Mouse (Mus musculus): ENCODE measurements around the gene Ap5s1. TPM values are rescaled to one million over a fixed set of nuclear protein-coding genes. Genes with fewer than 3 reads are reported as not detected.
A peak's percentile ranks its signal among the peaks of the same experiment; 100 is the strongest.

Gene Ap5s1
- total RNA-seq (2017), result 5.0 and 8.6 TPM in 2 replicates

GRCm38 (mm10) chr2:131206778-131207177, at the start of gene Ap5s1:
TSS of gene Ap5s1 (plus strand) at chr2:131207078.
- no peak for ATAC-seq (replicated peaks in 1 of 2; ENCODE audit: insufficient read depth in 1 of 2, low FRiP score in 2 of 2, low TSS enrichment in 1 of 2, low read depth in 1 of 2, poor library complexity in 2 of 2, severe bottlenecking in 2 of 2)

GRCm38 (mm10) chr2:131159491-131159910, 47.4 kb upstream of the Ap5s1 start:
- ATAC-seq (replicated peaks in 1 of 2; ENCODE audit: insufficient read depth in 1 of 2, low FRiP score in 2 of 2, low TSS enrichment in 1 of 2, low read depth in 1 of 2, poor library complexity in 2 of 2, severe bottlenecking in 2 of 2), result no peak; a peak in 1 of 4 replicates

DNA sequence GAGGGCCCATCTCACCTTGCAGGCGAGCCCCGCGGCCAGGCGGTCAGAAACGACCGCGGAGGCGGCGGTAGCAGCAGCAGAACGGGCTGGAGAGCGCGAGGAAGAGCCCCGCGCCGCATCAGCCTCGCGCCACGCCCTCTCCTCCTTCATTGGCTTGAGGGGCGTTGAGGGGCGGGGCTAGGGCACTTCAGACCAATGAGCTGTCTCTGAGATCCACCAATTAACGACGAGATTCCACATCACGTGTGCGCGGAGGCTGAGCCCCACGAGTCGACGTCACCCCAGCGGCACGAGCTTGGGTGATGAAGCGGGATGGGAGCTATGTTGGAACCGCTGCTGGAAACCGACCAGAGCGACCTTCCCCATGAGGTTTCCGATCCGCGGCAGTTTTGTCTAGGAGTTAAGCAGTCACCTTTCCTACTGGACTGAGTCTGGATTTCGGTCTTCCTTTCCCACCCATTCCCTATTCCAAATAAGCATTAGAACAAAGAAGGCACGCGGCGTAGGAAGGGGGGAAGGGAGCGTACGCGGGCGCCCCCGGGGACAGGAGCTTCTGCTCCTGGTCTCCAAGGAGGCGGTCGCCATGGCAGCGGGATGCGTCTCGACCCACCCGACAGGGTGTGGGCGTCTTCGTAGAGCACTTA, 46.8 kb upstream of the Ap5s1 start, which contains the start of gene 1700037H04Rik:
Gene 1700037H04Rik, minus strand, starts transcription at position 144 of the 644 bp plus-strand sequence.
- peak; percentile 51 to 97 for ATAC-seq (replicated peaks in 1 of 2; ENCODE audit: insufficient read depth in 1 of 2, low FRiP score in 2 of 2, low TSS enrichment in 1 of 2, low read depth in 1 of 2, poor library complexity in 2 of 2, severe bottlenecking in 2 of 2)

DNA sequence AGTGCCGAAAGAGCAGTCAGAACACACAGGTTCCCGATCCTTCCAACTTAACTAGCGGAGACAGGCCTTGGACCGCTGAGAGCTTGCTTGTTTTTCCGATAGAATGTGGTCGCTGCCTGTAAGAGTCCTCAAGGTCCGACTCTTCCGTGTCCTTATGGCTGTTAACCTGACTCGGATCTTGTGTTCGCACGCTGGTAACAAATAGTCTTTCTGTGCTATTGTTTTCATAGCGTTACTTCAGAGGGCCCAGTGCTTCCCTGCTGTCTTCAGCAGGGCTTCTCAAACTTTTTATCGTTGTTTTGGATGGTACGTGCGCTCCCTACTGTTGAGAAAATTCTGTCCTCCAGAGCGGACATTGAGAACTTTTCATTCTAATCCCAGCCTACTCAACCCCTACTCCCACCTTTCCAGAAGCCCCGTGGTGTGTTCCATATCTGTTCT, 46.2 kb upstream of the Ap5s1 start:
- no peak for ATAC-seq (replicated peaks in 1 of 2; ENCODE audit: insufficient read depth in 1 of 2, low FRiP score in 2 of 2, low TSS enrichment in 1 of 2, low read depth in 1 of 2, poor library complexity in 2 of 2, severe bottlenecking in 2 of 2)

DNA sequence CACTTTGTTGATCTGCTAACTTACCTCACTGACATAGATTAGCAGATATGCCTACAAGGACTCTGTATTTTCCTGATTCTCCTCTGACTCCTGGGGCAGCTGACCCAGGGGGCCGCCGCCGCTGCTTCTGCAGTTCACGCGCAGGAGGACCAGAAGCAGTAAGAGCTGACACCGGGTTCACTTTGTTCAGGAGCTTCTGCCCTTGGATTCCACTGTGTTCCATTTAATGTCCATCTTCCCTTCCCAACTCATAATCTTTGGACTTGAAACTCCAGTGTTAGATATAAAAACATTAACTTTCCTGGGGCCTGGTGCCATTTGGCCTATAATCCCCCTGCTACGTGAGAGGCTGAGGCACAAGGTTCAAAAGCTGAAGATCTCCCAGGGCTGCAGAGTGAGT, 43.0 kb upstream of the Ap5s1 start:
- ATAC-seq (replicated peaks in 1 of 2; ENCODE audit: insufficient read depth in 1 of 2, low FRiP score in 2 of 2, low TSS enrichment in 1 of 2, low read depth in 1 of 2, poor library complexity in 2 of 2, severe bottlenecking in 2 of 2), result no peak

DNA sequence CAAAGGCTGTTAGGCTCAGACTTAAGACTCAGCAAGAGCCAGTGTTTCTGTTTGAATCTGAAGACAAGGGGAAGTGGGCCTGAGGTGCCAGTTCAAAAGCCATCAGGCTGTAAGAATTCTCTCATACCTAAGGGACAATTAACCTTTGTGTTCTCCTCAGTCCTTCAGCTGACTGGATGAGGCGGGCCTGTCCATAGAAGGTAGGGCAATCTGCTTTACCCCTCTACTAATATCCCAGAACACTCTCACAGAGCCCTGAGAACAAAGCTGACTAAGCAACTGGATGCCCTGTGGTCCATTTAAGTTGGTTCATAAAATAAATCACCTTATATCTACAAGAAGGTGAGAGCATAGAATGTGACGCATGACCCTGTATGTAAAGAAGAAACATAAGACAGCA, 40.7 kb upstream of the Ap5s1 start:
- ATAC-seq (replicated peaks in 1 of 2; ENCODE audit: insufficient read depth in 1 of 2, low FRiP score in 2 of 2, low TSS enrichment in 1 of 2, low read depth in 1 of 2, poor library complexity in 2 of 2, severe bottlenecking in 2 of 2), result no peak

GRCm38 (mm10) chr2:131167984-131168383, 38.9 kb upstream of the Ap5s1 start:
- no peak for ATAC-seq (replicated peaks in 1 of 2; ENCODE audit: insufficient read depth in 1 of 2, low FRiP score in 2 of 2, low TSS enrichment in 1 of 2, low read depth in 1 of 2, poor library complexity in 2 of 2, severe bottlenecking in 2 of 2)

DNA sequence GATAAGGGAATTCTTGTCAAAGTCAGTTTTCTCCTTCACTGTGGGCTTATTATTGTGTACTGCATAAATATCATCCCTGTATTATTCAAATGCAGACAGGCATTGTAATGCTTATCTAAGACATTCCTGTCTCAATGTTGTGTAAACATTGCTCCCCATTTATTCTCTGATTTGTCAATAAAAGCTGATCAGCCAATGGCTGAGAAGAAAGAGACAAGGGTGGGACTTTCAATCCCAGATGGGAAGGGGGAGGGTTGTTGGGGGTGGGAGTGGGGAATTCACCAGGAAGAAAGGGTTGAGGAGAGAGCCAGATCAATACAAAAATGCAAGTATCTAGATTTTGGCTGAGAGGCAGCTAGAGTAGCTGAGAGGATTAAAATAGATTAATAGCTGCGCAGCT, 38.0 kb upstream of the Ap5s1 start:
- no peak for ATAC-seq (replicated peaks in 1 of 2; ENCODE audit: insufficient read depth in 1 of 2, low FRiP score in 2 of 2, low TSS enrichment in 1 of 2, low read depth in 1 of 2, poor library complexity in 2 of 2, severe bottlenecking in 2 of 2)

DNA sequence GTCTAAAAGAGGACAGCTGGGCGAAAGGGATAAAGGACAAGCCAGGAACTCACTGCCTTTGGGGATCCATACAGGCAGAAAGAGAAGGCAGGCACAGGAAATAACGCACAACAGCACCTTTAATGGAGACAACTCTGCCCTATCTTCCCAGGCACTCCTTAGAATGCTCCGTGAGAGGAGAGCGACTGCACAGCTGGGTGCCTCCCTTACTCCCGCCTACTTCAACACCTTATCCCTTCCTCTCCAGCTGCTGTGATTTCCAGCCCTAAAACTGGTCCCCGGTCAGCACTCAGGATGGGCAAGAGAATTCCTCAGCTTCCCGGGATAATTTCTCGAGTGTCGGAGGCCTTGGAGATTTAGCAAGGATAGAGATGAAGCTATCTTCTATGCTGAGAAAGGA, 35.9 kb upstream of the Ap5s1 start:
- ATAC-seq (replicated peaks in 1 of 2; ENCODE audit: insufficient read depth in 1 of 2, low FRiP score in 2 of 2, low TSS enrichment in 1 of 2, low read depth in 1 of 2, poor library complexity in 2 of 2, severe bottlenecking in 2 of 2), result no peak

DNA sequence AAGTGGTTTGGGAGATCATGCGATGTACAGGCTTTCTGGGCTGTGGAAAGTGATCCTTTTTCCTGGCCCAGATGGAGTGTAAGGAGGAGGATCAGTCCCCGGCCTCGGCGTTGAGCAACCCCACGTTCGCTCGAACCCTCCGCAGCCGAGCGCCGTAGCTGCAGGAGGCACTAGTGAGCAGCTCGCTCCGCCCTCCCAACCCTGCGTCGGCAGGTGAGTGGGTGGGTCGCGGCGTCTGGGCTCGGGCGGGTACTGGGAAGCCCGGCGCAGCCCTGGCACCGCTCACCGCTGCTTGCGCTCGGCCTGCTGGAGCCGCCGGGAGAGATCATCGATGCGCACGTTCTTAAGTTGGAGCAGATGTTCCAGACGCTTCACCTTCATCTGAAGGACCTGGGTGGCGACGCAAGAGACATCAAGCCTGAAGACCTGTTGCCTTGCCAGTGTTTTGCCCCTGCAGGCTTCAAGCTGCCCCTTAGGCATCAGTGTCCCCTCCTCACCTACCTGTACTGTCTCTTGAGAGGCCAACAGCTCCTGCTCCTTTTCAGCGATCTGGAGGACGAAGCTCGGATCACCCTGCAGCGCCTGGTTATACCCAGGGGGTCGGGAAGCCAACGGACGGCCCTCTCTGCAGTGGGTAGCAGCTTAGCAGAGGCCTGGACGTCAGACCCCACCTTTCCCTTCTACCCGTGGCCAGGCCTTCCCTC, 35.3 kb upstream of the Ap5s1 start:
- peak in 1 of 2 experiments; percentile 31; a peak in 1 of 4 replicates for ATAC-seq (replicated peaks in 1 of 2; ENCODE audit: insufficient read depth in 1 of 2, low FRiP score in 2 of 2, low TSS enrichment in 1 of 2, low read depth in 1 of 2, poor library complexity in 2 of 2, severe bottlenecking in 2 of 2)

DNA sequence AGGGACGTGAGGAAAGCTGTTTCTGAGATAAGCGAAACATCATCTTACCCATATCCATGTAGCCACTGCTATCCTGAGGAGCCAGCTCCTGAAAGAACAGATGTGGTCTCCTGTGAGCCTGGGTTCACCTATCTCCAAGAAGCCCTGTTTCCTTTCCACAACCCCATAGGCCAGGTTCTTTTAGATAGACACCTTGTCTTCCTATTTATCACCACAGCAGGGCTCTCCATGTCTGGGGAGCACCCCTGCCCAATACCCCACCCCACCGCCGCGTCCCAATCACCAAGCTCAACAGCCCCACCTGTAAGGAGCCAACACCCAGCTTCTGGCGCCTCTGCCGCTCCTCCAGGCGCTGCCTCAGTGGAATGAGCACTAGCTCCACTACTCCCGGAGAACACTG, 34.6 kb upstream of the Ap5s1 start:
- no peak for ATAC-seq (replicated peaks in 1 of 2; ENCODE audit: insufficient read depth in 1 of 2, low FRiP score in 2 of 2, low TSS enrichment in 1 of 2, low read depth in 1 of 2, poor library complexity in 2 of 2, severe bottlenecking in 2 of 2)

DNA sequence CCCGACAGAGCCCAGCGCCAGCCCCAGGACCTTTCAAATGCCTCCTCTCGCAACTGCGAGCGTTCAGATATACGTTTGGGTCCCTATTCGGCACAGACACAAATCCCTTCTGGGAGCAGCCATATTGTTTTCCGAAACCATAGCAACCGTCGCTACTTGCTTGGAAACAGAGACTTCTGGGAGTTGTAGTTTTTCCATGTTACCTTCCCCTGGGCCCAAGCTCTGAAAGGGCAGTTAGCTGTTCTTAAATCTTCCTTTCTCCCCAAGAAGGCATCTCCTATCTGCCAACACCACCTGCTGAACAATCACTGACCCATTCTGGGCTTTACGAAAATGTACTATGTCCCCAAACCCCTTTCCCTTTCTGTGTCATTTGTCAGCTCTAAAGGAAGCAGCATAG, 32.2 kb upstream of the Ap5s1 start:
- peak; percentile 61 to 63 for ATAC-seq (replicated peaks in 1 of 2; ENCODE audit: insufficient read depth in 1 of 2, low FRiP score in 2 of 2, low TSS enrichment in 1 of 2, low read depth in 1 of 2, poor library complexity in 2 of 2, severe bottlenecking in 2 of 2)

DNA sequence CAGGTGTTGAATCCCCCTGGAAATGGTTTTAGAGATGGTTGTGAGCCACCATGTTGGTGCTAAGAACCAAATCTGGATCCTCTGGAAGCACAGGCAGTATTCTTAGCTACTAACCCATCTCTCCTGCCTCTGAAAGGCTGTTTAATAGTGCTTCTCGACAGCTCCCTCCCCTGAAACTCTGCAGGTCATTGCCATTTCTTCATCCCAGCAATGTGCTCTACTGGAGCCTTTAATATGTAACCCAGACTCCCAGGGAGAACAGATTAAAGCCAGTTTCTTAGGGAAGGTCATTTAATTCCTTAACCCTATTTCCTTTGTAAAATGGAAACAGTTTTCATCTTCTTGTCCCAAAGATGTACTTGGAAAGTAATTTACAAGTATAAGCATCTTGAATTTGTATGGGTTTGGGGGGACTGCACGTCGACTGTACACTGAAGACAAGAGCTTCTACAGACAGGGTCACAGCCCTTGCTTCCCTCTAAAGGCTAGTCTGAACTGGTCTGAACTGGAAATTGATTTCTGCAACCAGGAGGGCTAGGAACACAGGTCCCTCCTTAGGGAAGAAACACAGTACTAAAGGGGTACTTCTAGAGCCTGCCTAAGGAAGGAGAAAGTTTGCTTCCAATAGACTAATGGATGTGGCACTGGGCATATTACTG, 31.5 kb upstream of the Ap5s1 start:
- no peak for ATAC-seq (replicated peaks in 1 of 2; ENCODE audit: insufficient read depth in 1 of 2, low FRiP score in 2 of 2, low TSS enrichment in 1 of 2, low read depth in 1 of 2, poor library complexity in 2 of 2, severe bottlenecking in 2 of 2)

GRCm38 (mm10) chr2:131175945-131176309, 31.0 kb upstream of the Ap5s1 start:
- ATAC-seq (replicated peaks in 1 of 2; ENCODE audit: insufficient read depth in 1 of 2, low FRiP score in 2 of 2, low TSS enrichment in 1 of 2, low read depth in 1 of 2, poor library complexity in 2 of 2, severe bottlenecking in 2 of 2), result no peak

GRCm38 (mm10) chr2:131176491-131176890, 30.4 kb upstream of the Ap5s1 start:
- no peak for ATAC-seq (replicated peaks in 1 of 2; ENCODE audit: insufficient read depth in 1 of 2, low FRiP score in 2 of 2, low TSS enrichment in 1 of 2, low read depth in 1 of 2, poor library complexity in 2 of 2, severe bottlenecking in 2 of 2)

GRCm38 (mm10) chr2:131177932-131178331, 28.9 kb upstream of the Ap5s1 start:
- no peak for ATAC-seq (replicated peaks in 1 of 2; ENCODE audit: insufficient read depth in 1 of 2, low FRiP score in 2 of 2, low TSS enrichment in 1 of 2, low read depth in 1 of 2, poor library complexity in 2 of 2, severe bottlenecking in 2 of 2)

GRCm38 (mm10) chr2:131178828-131179245, 28.0 kb upstream of the Ap5s1 start:
- ATAC-seq (replicated peaks in 1 of 2; ENCODE audit: insufficient read depth in 1 of 2, low FRiP score in 2 of 2, low TSS enrichment in 1 of 2, low read depth in 1 of 2, poor library complexity in 2 of 2, severe bottlenecking in 2 of 2), result 0 out of 4 replicates have a peak, but pooled peaks of 1 of the 2 experiments have one; percentile 1

DNA sequence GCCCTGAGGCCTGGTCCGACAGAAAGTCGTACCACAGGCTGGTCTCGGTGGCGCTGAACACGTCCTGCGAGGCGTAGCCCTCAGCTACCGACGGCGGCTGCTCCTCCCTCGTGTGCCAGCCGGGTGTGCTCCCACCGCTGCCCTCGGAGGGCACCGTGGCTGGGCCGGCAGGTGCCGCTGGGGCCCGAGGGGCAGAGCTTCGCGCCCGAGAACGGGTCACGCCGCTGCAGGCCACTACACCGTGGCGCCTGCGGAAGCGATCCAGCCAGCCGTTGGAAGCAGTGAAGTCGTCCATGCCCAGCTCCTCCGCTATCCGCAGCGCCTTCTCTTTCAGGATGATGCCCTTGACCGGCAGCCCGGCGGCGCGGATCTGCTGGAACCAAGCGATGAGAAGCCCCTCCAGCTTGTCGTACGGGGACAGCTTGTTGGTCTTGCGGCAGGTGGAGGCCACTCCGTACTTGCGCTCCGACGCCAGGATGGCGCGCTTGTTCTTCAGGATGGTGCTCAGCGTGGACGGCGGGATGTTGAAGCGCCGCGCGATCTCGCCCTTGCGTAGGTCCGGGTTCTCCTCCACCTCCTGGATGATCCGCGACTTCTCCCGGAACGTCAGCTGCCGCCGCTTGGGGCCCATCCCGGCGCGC, 27.5 kb upstream of the Ap5s1 start:
- ATAC-seq (replicated peaks in 1 of 2; ENCODE audit: insufficient read depth in 1 of 2, low FRiP score in 2 of 2, low TSS enrichment in 1 of 2, low read depth in 1 of 2, poor library complexity in 2 of 2, severe bottlenecking in 2 of 2), result peak; percentile 23 to 46; a peak in 2 of 4 replicates
